Mouse (Mus musculus) neural tube, embryonic 14.5 days (tissue): ENCODE data around the gene Tyr. TPM values are rescaled to one million over a fixed set of nuclear protein-coding genes. Genes with fewer than 3 reads are reported as not detected.
"Not testable (repeated sequence)": the region's sequence is repeated elsewhere in the genome, so short reads cannot be mapped to it uniquely, and the experiment has no call there.

Experiments used
- ATAC-seq: fragments of 200-750 bp; cut with Nextera tagmentation; 2 replicates; pipeline ENCODE4 v1.8.0; 2017; ENCODE audit warnings: low read depth, mild to moderate bottlenecking, moderate TSS enrichment, moderate library complexity
- H3K27ac ChIP-seq: fragments of 300-500 bp; sonication (generic); 2 replicates; pipeline ENCODE4 v1.5.1; 2014; ENCODE audit warnings: low read depth, mild to moderate bottlenecking, control low read depth, low read length, moderate library complexity, mixed read lengths
- H3K27me3 ChIP-seq: fragments of 300-500 bp; sonication (generic); 2 replicates; pipeline ENCODE4 v1.6.1; 2014; ENCODE audit warnings: low read length; ENCODE audit not compliant: control insufficient read depth, insufficient read depth
- H3K36me3 ChIP-seq: fragments of 300-500 bp; sonication (generic); 2 replicates; pipeline ENCODE4 v1.6.1; 2014; ENCODE audit warnings: low read length, mixed read lengths; ENCODE audit not compliant: control insufficient read depth, insufficient read depth
- H3K4me1 ChIP-seq: fragments of 300-500 bp; sonication (generic); 2 replicates; pipeline ENCODE4 v1.6.1; 2014; ENCODE audit warnings: low read length; ENCODE audit not compliant: control insufficient read depth, insufficient read depth
- H3K4me2 ChIP-seq: fragments of 300-500 bp; sonication (generic); 2 replicates; pipeline ENCODE4 v1.6.1; 2014; ENCODE audit warnings: mild to moderate bottlenecking, low read depth, low read length, control low read depth
- H3K4me3 ChIP-seq: fragments of 300-500 bp; sonication (generic); 2 replicates; pipeline ENCODE4 v1.5.1; 2014; ENCODE audit warnings: low read depth, low read length, control low read depth, mixed read lengths
- H3K9ac ChIP-seq: fragments of 300-500 bp; sonication (generic); replicated peaks from 2 replicates; pipeline ENCODE4 v1.6.1; 2014; ENCODE audit warnings: low read depth, mild to moderate bottlenecking, control low read depth, low read length, mixed read lengths
- H3K9me3 ChIP-seq: fragments of 300-500 bp; sonication (generic); 2 replicates; pipeline ENCODE4 v1.6.1; 2016; ENCODE audit warnings: low read length; ENCODE audit not compliant: control insufficient read depth
- WGBS: fragments of 180-500 bp; shearing (Covaris S2); extraction: QIAGEN DNeasy Blood & Tissue Kit; methylation state at CpG from one replicate; pipeline ENCODE4 v1.1.7; 2014; 5-methylcytosine and 5-hydroxymethylcytosine counted together
- polyA plus RNA-seq: library from polyadenylated mRNA; unstranded; fragments of >200 nt; fragmentation: Nextera tagmentation; extraction: Ambion mirVana; gene quantifications from 2 replicates; pipeline ENCODE4 v1.2.1, GENCODE M21; 2014

Tyr gene
- not detected in 2 replicates for polyA plus RNA-seq

DNA sequence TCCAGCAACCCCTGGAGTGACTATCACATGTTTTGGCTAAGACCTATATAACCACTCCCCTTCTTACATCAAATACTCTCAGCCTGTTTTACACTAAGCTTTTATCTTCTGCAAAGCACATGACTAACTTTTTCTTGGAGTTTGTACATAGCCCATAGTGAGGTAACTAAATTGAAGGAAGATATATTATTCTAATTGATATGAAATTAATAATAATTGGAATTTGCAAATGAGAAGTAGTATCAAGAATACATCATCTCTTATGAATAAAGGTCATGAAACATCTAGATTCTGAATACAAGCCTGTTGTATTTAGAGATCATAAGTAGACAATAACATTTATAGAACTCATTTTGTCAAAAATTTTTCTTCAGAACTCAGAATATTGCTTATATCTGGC lies at the start of gene Tyr:
Gene Tyr, minus strand, starts transcription at position 101 of the 400 bp plus-strand sequence.
- no peaks in the 10 kb centered on the region for H3K36me3 ChIP-seq
- ATAC-seq: no peak
- H3K9me3 ChIP-seq: no peaks in the 10 kb centered on the region
- H3K4me3 ChIP-seq: no peak within 1 kb of the TSS
- H3K4me2 ChIP-seq: no peak within 1 kb of the TSS
- no peaks in the 10 kb centered on the region for H3K27me3 ChIP-seq
- no peaks in the 10 kb centered on the region for H3K4me1 ChIP-seq
- H3K9ac ChIP-seq: no peak within 1 kb of the TSS
- H3K27ac ChIP-seq: no peak within 1 kb of the TSS

DNA sequence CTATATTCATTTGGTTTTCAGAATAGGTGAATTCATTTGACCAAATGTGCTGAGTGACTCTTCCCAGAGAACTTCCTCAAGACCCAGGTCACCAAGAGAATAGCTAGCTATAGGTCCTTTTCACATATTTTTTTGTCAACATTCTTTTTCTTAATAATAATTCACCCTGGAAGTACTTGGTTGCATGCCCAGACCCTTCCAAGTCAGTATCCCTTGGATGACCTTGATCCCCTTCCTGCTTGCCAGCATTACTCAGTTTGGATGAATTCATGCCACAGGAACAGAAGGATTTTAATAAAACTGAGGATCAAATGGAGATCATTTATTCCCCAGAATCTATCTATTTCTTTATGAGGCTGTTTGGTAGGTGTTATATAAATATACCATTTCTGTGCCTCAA lies 45.7 kb upstream of the Tyr start:
- Histone ChIP-seq H3K4me1 (no peaks in the 10 kb centered on the region), H3K9me3 (no peaks in the 10 kb centered on the region), H3K36me3 (no peaks in the 10 kb centered on the region), H3K4me2 (no peak overlapping the region), H3K27ac (no peak overlapping the region), H3K27me3 (no peaks in the 10 kb centered on the region), H3K4me3 (no peak overlapping the region), H3K9ac (no peak overlapping the region)
- ATAC-seq: no peak

DNA sequence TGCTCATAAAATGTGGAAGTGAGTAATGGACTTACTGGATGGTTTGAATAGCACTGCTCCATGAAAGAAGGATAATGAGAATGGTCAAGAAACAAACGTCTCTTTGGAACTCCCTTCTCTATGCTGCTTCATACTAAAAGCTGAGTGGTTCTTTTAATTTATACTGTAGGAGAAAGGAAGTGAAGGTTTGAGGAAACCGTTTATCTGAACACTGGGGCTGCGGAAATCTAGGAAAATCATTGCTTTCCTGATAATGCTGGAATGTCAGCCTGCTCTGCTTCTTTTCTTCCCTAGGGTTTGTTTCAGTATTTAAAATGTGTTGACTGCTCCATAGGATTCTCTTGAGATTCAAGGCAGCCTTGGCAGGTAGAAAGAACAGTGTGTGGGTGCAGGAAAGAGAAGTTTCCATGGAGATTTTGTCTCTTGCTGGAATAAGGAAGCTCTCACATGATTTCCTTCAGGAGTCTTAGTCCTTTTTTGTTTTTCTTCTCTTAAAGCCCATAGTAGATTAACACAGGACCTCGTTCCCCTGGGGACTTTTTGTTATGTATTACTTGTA lies 891 bp upstream of the Tyr start:
- Histone ChIP-seq H3K27me3 (no peaks in the 10 kb centered on the region), H3K9me3 (no peaks in the 10 kb centered on the region), H3K4me2 (no peak overlapping the region), H3K4me3 (no peak overlapping the region), H3K27ac (no peak overlapping the region), H3K9ac (no peak overlapping the region), H3K4me1 (no peaks in the 10 kb centered on the region), H3K36me3 (no peaks in the 10 kb centered on the region)
- ATAC-seq: no peak
- WGBS: 29% methylated on average over 4 of the region's 4 CpGs

DNA sequence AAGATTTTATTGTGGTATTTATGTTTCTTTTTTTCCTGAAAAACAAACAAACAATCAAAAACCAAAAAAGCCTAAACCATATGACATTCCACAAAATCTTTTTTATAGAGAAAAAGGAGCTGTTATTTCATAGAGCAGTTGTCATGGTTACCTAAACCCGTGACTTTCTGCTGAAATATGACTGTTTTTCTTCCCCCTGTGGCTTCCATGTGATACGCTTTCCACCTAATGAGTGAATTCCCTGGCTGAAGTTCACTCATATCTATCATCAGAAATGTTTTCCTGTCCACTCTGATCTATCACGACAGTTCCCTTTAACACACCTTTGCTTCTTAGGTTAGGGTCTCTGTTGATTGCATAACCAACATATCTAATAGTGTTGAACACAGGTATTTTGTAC lies 5.3 kb downstream of the Tyr start:
- no peak overlapping the region for H3K9ac ChIP-seq
- H3K4me2 ChIP-seq: no peak overlapping the region
- WGBS: 59% methylated on average over 3 of the region's 3 CpGs
- H3K36me3 ChIP-seq: no peaks in the 10 kb centered on the region
- H3K27me3 ChIP-seq: no peaks in the 10 kb centered on the region
- ATAC-seq: no peak
- H3K4me1 ChIP-seq: no peaks in the 10 kb centered on the region
- no peaks in the 10 kb centered on the region for H3K9me3 ChIP-seq
- no peak overlapping the region for H3K4me3 ChIP-seq
- H3K27ac ChIP-seq: no peak overlapping the region

DNA sequence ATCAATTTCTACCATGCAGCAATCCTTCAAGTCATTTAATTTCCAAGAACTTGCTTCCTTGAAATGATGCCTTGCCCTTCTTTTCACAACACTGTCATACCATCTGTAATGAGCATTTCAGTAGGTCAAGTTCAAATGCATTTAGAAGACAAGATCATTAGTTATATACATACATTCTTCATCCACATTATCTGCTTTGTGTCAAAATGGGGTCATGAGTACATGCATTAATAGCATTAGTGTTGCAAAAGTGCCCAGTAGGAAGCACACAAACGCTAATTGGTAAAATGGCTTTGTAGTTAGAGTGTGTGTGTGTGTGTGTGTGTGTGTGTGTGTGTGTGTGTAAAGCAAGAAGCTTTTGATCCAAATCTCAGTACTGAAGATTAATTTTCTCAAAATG lies 80.0 kb downstream of the Tyr start:
- WGBS: 60% methylated on average over 1 of the region's 1 CpGs
- Histone ChIP-seq H3K4me3 (no peak overlapping the region), H3K27ac (no peak overlapping the region), H3K9me3 (no peaks in the 10 kb centered on the region), H3K4me1 (no peaks in the 10 kb centered on the region), H3K27me3 (no peaks in the 10 kb centered on the region), H3K9ac (no peak overlapping the region), H3K36me3 (no peaks in the 10 kb centered on the region), H3K4me2 (no peak overlapping the region)
- ATAC-seq: no peak

DNA sequence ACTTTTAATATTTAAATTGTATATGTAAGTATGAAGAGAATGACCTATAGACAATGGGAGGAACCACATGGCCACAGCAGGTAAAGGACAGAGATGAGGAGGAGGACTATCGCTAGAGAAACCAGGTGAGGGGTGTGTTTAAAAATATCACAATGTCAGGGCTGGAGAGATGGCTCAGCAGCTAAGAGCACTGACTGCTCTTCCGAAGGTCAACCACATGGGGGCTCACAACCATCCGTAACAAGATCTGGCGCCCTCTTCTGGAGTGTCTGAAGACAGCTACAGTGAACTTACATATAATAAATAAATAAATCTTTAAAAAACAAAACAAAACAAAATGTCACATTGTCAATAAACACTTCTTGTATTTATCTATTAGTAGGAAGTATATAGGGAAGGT lies 81.9 kb downstream of the Tyr start:
- WGBS: 9% methylated on average over 4 of the region's 4 CpGs
- H3K36me3 ChIP-seq, H3K4me1 ChIP-seq, H3K9ac ChIP-seq, H3K27me3 ChIP-seq, ATAC-seq, H3K4me3 ChIP-seq, H3K4me2 ChIP-seq, H3K27ac ChIP-seq, H3K9me3 ChIP-seq: not testable (repeated sequence)

DNA sequence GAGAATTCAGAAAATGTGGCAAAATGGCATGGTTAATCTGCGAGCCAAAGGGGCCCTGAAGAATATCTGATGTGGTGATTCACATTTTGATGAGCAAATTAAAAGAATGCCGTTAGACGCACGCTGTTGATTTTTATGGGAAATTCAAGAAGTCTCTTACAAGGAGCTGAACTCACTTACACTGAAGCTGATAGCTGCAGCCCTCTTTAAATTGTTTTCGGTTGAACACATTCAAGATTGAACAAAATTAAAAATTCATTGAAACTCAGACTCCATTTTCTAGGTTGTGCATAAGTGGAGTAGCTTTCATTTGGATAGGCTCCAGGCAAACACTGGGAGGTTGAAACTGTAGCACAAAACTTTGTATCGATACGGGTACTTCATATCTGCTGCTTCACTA lies 96.3 kb downstream of the Tyr start:
- H3K27me3 ChIP-seq: no peaks in the 10 kb centered on the region
- peak; percentile 85 for ATAC-seq
- no peaks in the 10 kb centered on the region for H3K9me3 ChIP-seq
- no peak overlapping the region for H3K4me3 ChIP-seq
- H3K9ac ChIP-seq: no peak overlapping the region
- no peak overlapping the region for H3K4me2 ChIP-seq
- no peak overlapping the region for H3K27ac ChIP-seq
- 74% methylated on average over 7 of the region's 7 CpGs for WGBS
- no peaks in the 10 kb centered on the region for H3K4me1 ChIP-seq
- no peaks in the 10 kb centered on the region for H3K36me3 ChIP-seq

DNA sequence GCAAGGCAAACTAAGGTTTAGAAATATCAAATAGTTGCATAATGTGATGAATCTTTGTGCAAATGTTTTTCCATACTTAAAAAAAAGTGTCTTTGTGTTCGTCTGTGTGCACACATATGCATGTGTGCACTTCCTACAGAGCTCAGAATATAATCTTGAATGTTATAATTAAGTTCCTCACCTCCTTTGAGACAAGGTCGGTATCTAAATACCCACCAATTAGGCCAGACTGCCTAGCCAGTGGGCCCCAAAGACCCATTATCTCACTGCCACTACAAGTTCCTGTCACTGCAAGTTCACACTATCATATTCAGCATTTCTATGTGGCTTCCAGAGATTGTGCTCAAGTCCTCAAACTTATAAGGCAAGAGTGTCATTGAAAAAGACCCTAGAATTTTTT lies 118.4 kb downstream of the Tyr start:
- no peak for ATAC-seq

More for the DNA sequence above, 118.4 kb downstream of the Tyr start:
- WGBS: 57% methylated on average over 2 of the region's 2 CpGs
- H3K9ac ChIP-seq: no peak overlapping the region
- no peak overlapping the region for H3K4me2 ChIP-seq
- H3K27me3 ChIP-seq: no peaks in the 10 kb centered on the region
- H3K36me3 ChIP-seq: no peaks in the 10 kb centered on the region
- no peaks in the 10 kb centered on the region for H3K4me1 ChIP-seq
- H3K4me3 ChIP-seq: no peak overlapping the region
- H3K27ac ChIP-seq: no peak overlapping the region
- H3K9me3 ChIP-seq: no peaks in the 10 kb centered on the region
